Mouse (Mus musculus): ENCODE measurements around the gene Stxbp3.

DNA sequence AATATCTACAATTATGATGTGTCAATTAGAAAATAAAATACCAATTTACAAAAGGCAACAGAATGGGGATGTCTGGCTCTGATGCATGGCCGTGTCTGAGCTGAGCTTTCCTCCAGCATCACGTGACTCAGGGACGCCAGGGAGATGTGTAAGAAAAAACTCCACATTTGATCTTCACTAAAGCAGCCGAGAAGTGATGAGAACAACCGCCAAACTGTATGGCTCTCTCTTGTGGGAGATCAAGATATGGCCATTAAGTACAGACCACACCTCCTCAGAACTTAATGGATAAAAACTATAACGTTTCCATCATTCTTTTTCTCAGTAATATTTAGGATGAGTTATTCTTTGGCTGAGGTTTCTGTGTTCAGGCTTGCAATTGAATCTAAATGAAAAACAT, 89.3 kb downstream of the Stxbp3 start:
- no peak for TF ChIP-seq TAL1 (IDR thresholded peaks at IDR 0.05; ENCODE audit: low read length)
- TF ChIP-seq GATA1 (IDR thresholded peaks at IDR 0.05; ENCODE audit: low read length): 0 out of 2 replicates have a peak, but pooled peaks have one; percentile 31

Data from erythroblast, embryonic 14.5 days (primary cell).